In the genomic region with DNA sequence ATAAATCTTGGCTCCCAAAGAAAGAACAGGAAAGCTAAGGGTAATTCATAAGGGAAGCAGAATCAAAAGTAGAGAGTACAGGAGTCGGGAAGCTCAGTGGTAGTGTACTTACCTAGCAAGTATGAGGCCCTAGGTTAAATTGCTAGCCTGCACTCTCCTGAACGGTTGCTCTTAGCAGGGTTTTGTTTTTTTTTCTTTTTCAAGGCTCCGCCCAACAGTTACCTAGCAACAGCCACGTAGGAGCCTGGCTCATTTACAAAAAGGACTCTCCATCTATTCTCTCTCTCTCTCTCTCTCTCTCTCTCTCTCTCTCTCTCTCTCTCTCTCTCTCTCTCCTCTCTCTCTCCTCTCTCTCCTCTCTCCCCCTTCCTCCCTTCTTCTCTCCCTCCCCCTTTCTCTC, we compare ENCODE assay signal across 9 mouse cellular contexts. TPM values are rescaled to one million over a fixed set of nuclear protein-coding genes. Genes with fewer than 3 reads are reported as not detected.
A peak's percentile ranks its signal among the peaks of the same experiment; 100 is the strongest.
DNase-seq lines count a peak whose midpoint lies in the region; ATAC-seq and TF ChIP-seq lines count a peak whose summit lies in the region.
"Had no signal": no experiment of that assay in that cellular context is flagged by ENCODE, and none has a peak within 500 bp of the region (broad histone marks: within the 10 kb centered on the region; RNA-seq: fewer than 3 reads in every experiment).

No protein-coding gene starts in this region.

- no peak for DNase-seq in heart, adult 11 months
- DNase-seq in B cell, adult 2 months, result peak; percentile 16 to 23
- DNase-seq in embryonic facial prominence, embryonic 11.5 days (ENCODE audit: low spot score), result peak; percentile 57
- no peak for DNase-seq in limb, embryonic 10.5 days (ENCODE audit: low spot score)
- no peak for DNase-seq in urinary bladder, adult 2 months (ENCODE audit: low spot score)
- DNase-seq in kidney, postnatal 36 days, result no peak
- DNase-seq in stomach, postnatal 0 days (ENCODE audit: low spot score), result no peak

- H3K27me3 ChIP-seq in heart, embryonic 15.5 days, result peaks cover 28% of the 10 kb centered on the region
- no peaks in the 10 kb centered on the region for H3K27me3 ChIP-seq in embryonic facial prominence, embryonic 11.5 days (ENCODE audit: control insufficient read depth, insufficient read depth, low read length)
- H3K27me3 ChIP-seq in limb, embryonic 10.5 days (ENCODE audit: low read depth, poor library complexity, severe bottlenecking), result peaks cover 16% of the 10 kb centered on the region; the same call in 1 of the 2 replicates
- H3K27me3 ChIP-seq in stomach, postnatal 0 days (ENCODE audit: control insufficient read depth, insufficient read depth, low read length), result no peaks in the 10 kb centered on the region

- H3K36me3 ChIP-seq in heart, embryonic 15.5 days, result no peaks in the 10 kb centered on the region
- no peaks in the 10 kb centered on the region for H3K36me3 ChIP-seq in embryonic facial prominence, embryonic 11.5 days (replicated peaks; ENCODE audit: control insufficient read depth, insufficient read depth, low read depth, low read length)
- H3K36me3 ChIP-seq in limb, embryonic 10.5 days, result no peaks in the 10 kb centered on the region
- no peaks in the 10 kb centered on the region for H3K36me3 ChIP-seq in stomach, postnatal 0 days (ENCODE audit: control insufficient read depth, insufficient read depth, low read length)

- no peaks in the 10 kb centered on the region for H3K9me3 ChIP-seq in heart, embryonic 15.5 days (replicated peaks)
- H3K9me3 ChIP-seq in embryonic facial prominence, embryonic 11.5 days (replicated peaks; ENCODE audit: control insufficient read depth, low read length), result no peaks in the 10 kb centered on the region
- no peaks in the 10 kb centered on the region for H3K9me3 ChIP-seq in limb, embryonic 10.5 days (replicated peaks)
- H3K9me3 ChIP-seq in stomach, postnatal 0 days (ENCODE audit: control insufficient read depth, low read length), result no peaks in the 10 kb centered on the region

- TF ChIP-seq CTCF in stomach, postnatal 0 days (IDR thresholded peaks at IDR 0.05; ENCODE audit: low read depth), result no peak

- no peak for TF ChIP-seq EP300 in stomach, postnatal 0 days (optimal IDR thresholded peaks at IDR 0.05)

- H3K4me3 ChIP-seq in heart, embryonic 15.5 days, result no peak overlapping the region
- H3K4me3 ChIP-seq in embryonic facial prominence, embryonic 11.5 days (ENCODE audit: low read depth, low read length), result no peak overlapping the region
- 0 out of 2 replicates have a peak overlapping the region, but pooled peaks have one; percentile 22 for H3K4me3 ChIP-seq in limb, embryonic 10.5 days
- no peak overlapping the region for H3K4me3 ChIP-seq in stomach, postnatal 0 days (ENCODE audit: low read depth, low read length)

- 28% methylated on average over 4 of the region's 4 CpGs for WGBS in heart, embryonic 15.5 days
- WGBS in embryonic facial prominence, embryonic 11.5 days, result 28% methylated on average over 4 of the region's 4 CpGs
- 34% methylated on average over 4 of the region's 4 CpGs for WGBS in limb, embryonic 10.5 days
- WGBS in stomach, postnatal 0 days, result 30% methylated on average over 4 of the region's 4 CpGs

- H3K9ac ChIP-seq in heart, embryonic 15.5 days, result no peak overlapping the region
- no peak overlapping the region for H3K9ac ChIP-seq in embryonic facial prominence, embryonic 11.5 days (replicated peaks; ENCODE audit: low read length)
- no peak overlapping the region for H3K9ac ChIP-seq in stomach, postnatal 0 days (ENCODE audit: low read length)

- peaks cover 2% of the 10 kb centered on the region for H3K4me1 ChIP-seq in heart, embryonic 15.5 days (replicated peaks)
- H3K4me1 ChIP-seq in embryonic facial prominence, embryonic 11.5 days (ENCODE audit: control insufficient read depth, insufficient read depth, low read length), result peaks cover 3% of the 10 kb centered on the region; the same call in 1 of the 2 replicates
- H3K4me1 ChIP-seq in limb, embryonic 10.5 days, result peaks cover 52% of the 10 kb centered on the region
- no peaks in the 10 kb centered on the region for H3K4me1 ChIP-seq in stomach, postnatal 0 days (replicated peaks; ENCODE audit: control insufficient read depth, insufficient read depth)

- no peak for ATAC-seq in heart, embryonic 15.5 days (replicated peaks; ENCODE audit: insufficient number of reproducible peaks, insufficient read depth, low FRiP score, low read depth)
- ATAC-seq in embryonic facial prominence, embryonic 11.5 days (replicated peaks; ENCODE audit: insufficient number of reproducible peaks, low FRiP score, low TSS enrichment, low read depth), result no peak
- no peak for ATAC-seq in stomach, postnatal 0 days (ENCODE audit: low FRiP score, low TSS enrichment)

- H3K4me2 ChIP-seq in heart, embryonic 15.5 days, result 0 out of 2 replicates have a peak overlapping the region, but pooled peaks have one; percentile 4
- H3K4me2 ChIP-seq in embryonic facial prominence, embryonic 11.5 days (ENCODE audit: low read depth, low read length), result no peak overlapping the region
- no peak overlapping the region for H3K4me2 ChIP-seq in stomach, postnatal 0 days (replicated peaks; ENCODE audit: low read depth)

- no peak overlapping the region for H3K27ac ChIP-seq in heart, embryonic 15.5 days
- H3K27ac ChIP-seq in embryonic facial prominence, embryonic 11.5 days (replicated peaks; ENCODE audit: low read depth, low read length), result no peak overlapping the region
- H3K27ac ChIP-seq in limb, embryonic 10.5 days, result peak overlapping the region; percentile 64; the same call in 1 of the 2 replicates
- H3K27ac ChIP-seq in stomach, postnatal 0 days (replicated peaks), result no peak overlapping the region

RNA-seq across cellular contexts. Expression of a gene that starts 4.2 kb away (rescaled TPM):
- polyA plus RNA-seq in heart, embryonic 15.5 days (2015; fragmentation: Nextera tagmentation; extraction: Ambion mirVana), result 16.6 and 19.5 TPM in 2 replicates
- polyA plus RNA-seq in embryonic facial prominence, embryonic 11.5 days (2014; fragmentation: Nextera tagmentation; extraction: Ambion mirVana), result 36.2 and 38.9 TPM in 2 replicates
- 30.4 and 34.8 TPM in 2 replicates for polyA plus RNA-seq in limb, embryonic 10.5 days (2016; fragmentation: Nextera tagmentation; extraction: Ambion mirVana)
- 28.6 and 29.7 TPM in 2 replicates for polyA plus RNA-seq in urinary bladder, adult 2 months (2012; rRNA removed)
- 7.3 and 7.5 TPM in 2 replicates for polyA plus RNA-seq in stomach, postnatal 0 days (2015; fragmentation: Nextera tagmentation; extraction: Ambion mirVana)

RNA-seq across cellular contexts. Expression of a gene that starts 42.1 kb away (rescaled TPM):
- polyA plus RNA-seq in heart, embryonic 15.5 days (2015; fragmentation: Nextera tagmentation; extraction: Ambion mirVana), result 0.04 and 0.10 TPM in 2 replicates
- 0.10 TPM in 1 of 2 replicates, not detected in the other for polyA plus RNA-seq in embryonic facial prominence, embryonic 11.5 days (2014; fragmentation: Nextera tagmentation; extraction: Ambion mirVana)
- polyA plus RNA-seq in limb, embryonic 10.5 days (2016; fragmentation: Nextera tagmentation; extraction: Ambion mirVana), result not detected in 2 replicates
- 0.04 and 0.18 TPM in 2 replicates for polyA plus RNA-seq in urinary bladder, adult 2 months (2012; rRNA removed)
- polyA plus RNA-seq in stomach, postnatal 0 days (2015; fragmentation: Nextera tagmentation; extraction: Ambion mirVana), result 0.08 and 0.11 TPM in 2 replicates
- polyA plus RNA-seq: heart, postnatal 0 days had no signal

Comparison
In these comparisons a context has a peak if more than half of its experiments do, and no peak if none do; other contexts are left out.
1. DNase-seq: peak in B cell, adult 2 months (2 of 2) and embryonic facial prominence, embryonic 11.5 days (single experiment); none in heart, adult 11 months (single experiment), limb, embryonic 10.5 days (single experiment), urinary bladder, adult 2 months (single experiment), kidney, postnatal 36 days (0 of 2) and stomach, postnatal 0 days (single experiment).